Mouse (Mus musculus): ENCODE measurements around the gene Hist2h4. TPM values are rescaled to one million over a fixed set of nuclear protein-coding genes. Genes with fewer than 3 reads are reported as not detected.
"Not testable (repeated sequence)": the region's sequence is repeated elsewhere in the genome, so short reads cannot be mapped to it uniquely, and the experiment has no call there.

Gene Hist2h4
- total and polyA plus RNA-seq, 2 experiments = 0.75 to 6.0 TPM

GRCm38 (mm10) chr3:96245003-96245886 is 17.9 kb downstream of the Hist2h4 start, which contains the start of gene Hist2h2aa1:
Gene Hist2h2aa1 (plus strand): TSS chr3:96245497.
- Histone ChIP-seq H3K4me3 (ENCODE audit: insufficient read depth, low read depth, low read length) (peak within 1 kb of the TSS; percentile 78), H3K9ac (ENCODE audit: low read depth, low read length) (peak within 1 kb of the TSS; percentile 91), H3K27ac (replicated peaks; ENCODE audit: insufficient read depth, low read depth, low read length) (peak within 1 kb of the TSS; percentile 99)
- TF ChIP-seq POLR2A (IDR thresholded peaks at IDR 0.05; ENCODE audit: extremely low read depth, insufficient read depth, low read length) = 0 out of 2 replicates have a peak, but pooled peaks have one; percentile 9
- not testable (repeated sequence) for H3K79me2 ChIP-seq (ENCODE audit: control insufficient read depth, insufficient read depth, low read length); H3K4me1 ChIP-seq (ENCODE audit: control insufficient read depth, insufficient read depth, low read length); H3K36me3 ChIP-seq (ENCODE audit: control insufficient read depth, insufficient read depth, low read length); H3K27me3 ChIP-seq (ENCODE audit: control insufficient read depth, insufficient read depth, low read length)
- WGBS = 0% methylated on average over 21 of the region's 88 CpGs
- DNase-seq (ENCODE audit: extremely low read depth, low read depth, low spot score) = peak; percentile 83

- H3K9ac ChIP-seq (ENCODE audit: low read depth, low read length) = peak overlapping the region; percentile 45
- H3K27me3 ChIP-seq (ENCODE audit: control insufficient read depth, insufficient read depth, low read length) = no peaks in the 10 kb centered on the region
- no peaks in the 10 kb centered on the region for H3K79me2 ChIP-seq (ENCODE audit: control insufficient read depth, insufficient read depth, low read length)
- H3K4me3 ChIP-seq (ENCODE audit: insufficient read depth, low read depth, low read length) = peak overlapping the region; percentile 60; the same call in 1 of the 2 replicates
- peak; percentile 89 for DNase-seq (ENCODE audit: extremely low read depth, low read depth, low spot score)
- H3K36me3 ChIP-seq (ENCODE audit: control insufficient read depth, insufficient read depth, low read length) = no peaks in the 10 kb centered on the region
- peaks cover 10% of the 10 kb centered on the region for H3K4me1 ChIP-seq (ENCODE audit: control insufficient read depth, insufficient read depth, low read length)
- WGBS = 23% methylated on average over 7 of the region's 7 CpGs
- no peak for TF ChIP-seq CTCF (IDR thresholded peaks at IDR 0.05; ENCODE audit: low read depth, low read length)
- TF ChIP-seq POLR2A (IDR thresholded peaks at IDR 0.05; ENCODE audit: extremely low read depth, insufficient read depth, low read length) = no peak
- H3K27ac ChIP-seq (replicated peaks; ENCODE audit: insufficient read depth, low read depth, low read length) = peak overlapping the region; percentile 81
These were observed 19.1 kb downstream of the Hist2h4 start for GRCm38 (mm10) chr3:96243921-96244572.

GRCm38 (mm10) chr3:96240799-96241197 is 22.3 kb downstream of the Hist2h4 start:
- H3K36me3 ChIP-seq (ENCODE audit: control insufficient read depth, insufficient read depth, low read length) = no peaks in the 10 kb centered on the region
- H3K79me2 ChIP-seq (ENCODE audit: control insufficient read depth, insufficient read depth, low read length) = no peaks in the 10 kb centered on the region
- no peak overlapping the region for H3K4me3 ChIP-seq (ENCODE audit: insufficient read depth, low read depth, low read length)
- TF ChIP-seq POLR2A (IDR thresholded peaks at IDR 0.05; ENCODE audit: extremely low read depth, insufficient read depth, low read length) (no peak), CTCF (IDR thresholded peaks at IDR 0.05; ENCODE audit: low read depth, low read length) (no peak)
- H3K27me3 ChIP-seq (ENCODE audit: control insufficient read depth, insufficient read depth, low read length) = no peaks in the 10 kb centered on the region
- peak overlapping the region; percentile 50 for H3K27ac ChIP-seq (replicated peaks; ENCODE audit: insufficient read depth, low read depth, low read length)
- peaks cover 12% of the 10 kb centered on the region for H3K4me1 ChIP-seq (ENCODE audit: control insufficient read depth, insufficient read depth, low read length)
- WGBS = 78% methylated on average over 9 of the region's 9 CpGs
- no peak overlapping the region for H3K9ac ChIP-seq (ENCODE audit: low read depth, low read length)
- DNase-seq (ENCODE audit: extremely low read depth, low read depth, low spot score) = no peak

GRCm38 (mm10) chr3:96239949-96240798 is 22.9 kb downstream of the Hist2h4 start, which contains the start of gene Hist2h2aa2:
Gene Hist2h2aa2 (minus strand): TSS chr3:96240276.
- not testable (repeated sequence) for H3K36me3 ChIP-seq (ENCODE audit: control insufficient read depth, insufficient read depth, low read length); H3K79me2 ChIP-seq (ENCODE audit: control insufficient read depth, insufficient read depth, low read length); H3K27me3 ChIP-seq (ENCODE audit: control insufficient read depth, insufficient read depth, low read length)
- peak within 1 kb of the TSS; percentile 88 for H3K9ac ChIP-seq (ENCODE audit: low read depth, low read length)
- peaks cover 12% of the 10 kb centered on the region for H3K4me1 ChIP-seq (ENCODE audit: control insufficient read depth, insufficient read depth, low read length)
- WGBS = 3% methylated on average over 42 of the region's 85 CpGs
- DNase-seq (ENCODE audit: extremely low read depth, low read depth, low spot score) = peak; percentile 74
- peak within 1 kb of the TSS; percentile 87 for H3K27ac ChIP-seq (replicated peaks; ENCODE audit: insufficient read depth, low read depth, low read length)
- H3K4me3 ChIP-seq (ENCODE audit: insufficient read depth, low read depth, low read length) = peak within 1 kb of the TSS; percentile 83

GRCm38 (mm10) chr3:96238954-96239793 is 23.9 kb downstream of the Hist2h4 start, which contains the start of gene Hist2h3c2:
Gene Hist2h3c2 (minus strand): TSS chr3:96239127.
- not testable (repeated sequence) for H3K79me2 ChIP-seq (ENCODE audit: control insufficient read depth, insufficient read depth, low read length); H3K4me1 ChIP-seq (ENCODE audit: control insufficient read depth, insufficient read depth, low read length); H3K36me3 ChIP-seq (ENCODE audit: control insufficient read depth, insufficient read depth, low read length); H3K27me3 ChIP-seq (ENCODE audit: control insufficient read depth, insufficient read depth, low read length); DNase-seq (ENCODE audit: extremely low read depth, low read depth, low spot score)
- peak within 1 kb of the TSS; percentile 87 for H3K27ac ChIP-seq (replicated peaks; ENCODE audit: insufficient read depth, low read depth, low read length)
- under 1% methylated on average over 21 of the region's 68 CpGs for WGBS
- H3K9ac ChIP-seq (ENCODE audit: low read depth, low read length) = peak within 1 kb of the TSS; percentile 88
- peak within 1 kb of the TSS; percentile 83 for H3K4me3 ChIP-seq (ENCODE audit: insufficient read depth, low read depth, low read length)

All from liver, adult 2 months (tissue).